Mouse (Mus musculus): ENCODE data around the gene Eif5.

DNA sequence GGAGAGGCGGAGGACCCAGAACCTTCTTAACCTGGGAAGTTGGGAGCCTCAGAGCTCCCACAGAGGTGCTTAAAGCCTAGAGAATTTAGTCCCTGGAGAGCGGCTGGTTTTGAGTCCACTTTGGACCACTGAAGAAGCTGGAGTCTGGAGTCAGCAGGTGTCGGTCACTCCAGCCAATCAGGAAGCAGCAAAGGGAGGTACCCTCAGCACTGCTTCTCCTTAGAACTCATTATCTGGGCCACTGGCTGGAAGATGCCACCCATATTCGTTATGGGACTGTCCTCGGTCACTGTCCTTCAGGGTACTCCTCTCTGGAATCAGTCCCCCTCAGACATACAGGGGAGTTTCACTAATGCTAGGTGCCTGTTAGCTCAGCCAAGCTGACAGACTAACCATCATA is 21.9 kb upstream of the Eif5 start:
- TF ChIP-seq CTCF (IDR thresholded peaks at IDR 0.05; ENCODE audit: borderline replicate concordance, insufficient read depth, low read length) (no peak), POLR2A (IDR thresholded peaks at IDR 0.05; ENCODE audit: low read depth, low read length) (no peak)
